Mouse (Mus musculus) ES-Bruce4 (cell line): ENCODE results near the gene Nsd1. TPM values are rescaled to one million over a fixed set of nuclear protein-coding genes. Genes with fewer than 3 reads are reported as not detected.

ENCODE experiments used
- H3K27ac ChIP-seq: 2 replicates; pipeline ENCODE4 v1.5.1; 2012; ENCODE audit warnings: low read length, inconsistent platforms; ENCODE audit not compliant: insufficient read depth
- H3K27me3 ChIP-seq: 2 replicates; pipeline ENCODE4 v1.6.1; 2012; ENCODE audit warnings: mild to moderate bottlenecking, low read length, inconsistent platforms; ENCODE audit not compliant: control insufficient read depth, poor library complexity, insufficient read depth, severe bottlenecking
- H3K36me3 ChIP-seq: 2 replicates; pipeline ENCODE4 v1.6.1; 2012; ENCODE audit warnings: inconsistent platforms, mild to moderate bottlenecking, low read length, moderate library complexity; ENCODE audit not compliant: control insufficient read depth, poor library complexity, insufficient read depth, severe bottlenecking
- H3K4me1 ChIP-seq: one replicate; pipeline ENCODE4 v1.8.1; 2011; ENCODE audit warnings: low read length; ENCODE audit not compliant: control insufficient read depth, insufficient read depth
- H3K4me3 ChIP-seq: 2 replicates; pipeline ENCODE4 v1.5.1; 2011; ENCODE audit warnings: low read depth, mild to moderate bottlenecking, low read length
- H3K9ac ChIP-seq: 2 replicates; pipeline ENCODE4 v1.6.1; 2012; ENCODE audit warnings: low read depth, mild to moderate bottlenecking, inconsistent platforms; ENCODE audit not compliant: poor library complexity, severe bottlenecking
- H3K9me3 ChIP-seq: replicated peaks from 2 replicates; pipeline ENCODE4 v1.6.1; 2012; ENCODE audit warnings: mild to moderate bottlenecking, low read length, inconsistent platforms; ENCODE audit not compliant: control insufficient read depth, poor library complexity, insufficient read depth, severe bottlenecking
- CTCF ChIP-seq: IDR thresholded peaks from one replicate; pipeline ENCODE4 v1.8.1; 2011; ENCODE audit warnings: low read depth, low read length
- EP300 ChIP-seq: IDR thresholded peaks from 2 replicates; pipeline ENCODE4 v1.6.1; 2011; ENCODE audit warnings: low read depth, low read length; ENCODE audit not compliant: insufficient read depth
- POLR2A ChIP-seq: IDR thresholded peaks from one replicate; pipeline ENCODE4 v1.8.1; 2011; ENCODE audit warnings: low read length; ENCODE audit not compliant: insufficient read depth
- polyA plus RNA-seq: library from polyadenylated mRNA; stranded (reverse); fragments of >200 nt; gene quantifications from 2 replicates; pipeline ENCODE4 v1.2.4, GENCODE M21; 2011; ENCODE audit warnings: low read depth; ENCODE audit not compliant: missing spikeins, insufficient read depth, insufficient read length

Nsd1 gene
- polyA plus RNA-seq, 1 experiment, result 162 TPM

DNA sequence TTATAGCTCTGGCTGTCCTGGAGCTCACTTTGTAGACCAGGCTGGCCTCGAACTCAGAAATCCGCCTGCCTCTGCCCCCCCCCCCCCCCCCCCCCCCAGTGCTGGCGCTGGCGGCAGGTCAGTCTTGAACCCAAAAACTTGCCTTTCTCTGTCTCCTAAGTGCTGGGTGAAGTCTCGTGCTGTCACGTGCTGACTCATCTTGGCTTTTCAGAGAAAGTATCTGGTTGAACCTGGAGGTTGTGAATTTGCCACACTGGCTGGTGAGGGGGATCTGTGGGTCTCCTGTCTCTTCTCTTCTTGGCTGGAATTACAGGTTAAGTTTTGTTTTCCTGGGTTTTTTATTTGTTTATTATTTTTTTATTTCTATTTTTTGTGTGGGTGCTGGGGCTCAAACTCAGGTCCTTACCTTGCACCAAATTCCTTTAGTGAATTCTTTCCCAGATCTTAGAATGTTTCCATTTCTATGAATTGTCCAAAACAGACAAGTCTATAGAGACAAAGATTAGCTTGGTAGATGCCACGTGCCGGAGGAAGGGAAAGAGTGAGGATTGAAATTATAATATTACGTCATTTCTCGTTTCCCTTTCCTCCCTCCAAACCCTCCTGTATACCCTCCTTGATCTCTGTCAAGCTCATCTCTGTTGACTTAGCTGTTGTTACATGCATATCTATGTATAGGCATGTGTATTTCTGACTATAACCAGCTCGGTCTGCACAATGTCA is 4.8 kb upstream of the Nsd1 start:
- H3K36me3 ChIP-seq, result no peaks in the 10 kb centered on the region
- TF ChIP-seq EP300 (no peak), CTCF (no peak), POLR2A (no peak)
- no peak overlapping the region for H3K4me3 ChIP-seq
- H3K4me1 ChIP-seq, result peaks cover 14% of the 10 kb centered on the region
- no peaks in the 10 kb centered on the region for H3K9me3 ChIP-seq
- peak overlapping the region; percentile 99 for H3K27ac ChIP-seq
- 0 out of 2 replicates have a peak overlapping the region, but pooled peaks have one; percentile 34 for H3K9ac ChIP-seq
- no peaks in the 10 kb centered on the region for H3K27me3 ChIP-seq

DNA sequence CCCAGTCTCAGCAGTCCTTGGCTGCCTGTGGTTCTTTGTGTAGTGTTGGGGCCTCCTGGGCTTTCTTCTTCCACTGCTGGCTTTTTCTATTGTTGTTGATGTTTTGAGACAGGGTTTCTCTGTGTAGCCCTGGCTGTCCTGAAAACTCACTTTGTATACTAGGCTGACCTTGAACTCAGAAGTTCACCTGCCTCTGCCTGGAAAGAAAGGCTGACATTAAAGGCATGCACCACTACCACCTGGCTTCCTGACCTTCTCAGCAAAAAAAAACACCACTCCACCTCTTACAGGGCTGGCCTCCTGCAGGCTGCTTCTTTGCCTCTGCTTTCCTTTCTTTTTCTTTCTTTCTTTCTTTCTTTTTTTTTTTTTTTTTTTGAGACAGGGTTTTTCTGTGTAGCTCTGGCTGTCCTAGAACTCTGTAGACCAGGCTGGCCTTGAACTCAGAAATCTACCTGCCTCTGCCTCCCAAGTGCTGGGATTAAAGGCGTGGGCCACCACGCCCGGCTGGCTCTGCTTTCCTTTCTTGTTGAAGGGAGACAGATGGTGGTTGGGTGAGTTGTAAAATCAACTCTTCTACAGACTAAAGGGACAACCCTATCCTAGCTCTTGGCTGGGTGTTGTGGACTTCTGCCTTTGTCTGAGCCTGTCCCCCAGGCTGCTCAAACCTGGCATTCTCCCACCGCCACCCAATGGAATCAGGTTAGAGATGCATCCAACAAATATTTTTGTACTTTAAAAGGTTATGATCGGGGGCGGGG is 4.0 kb upstream of the Nsd1 start:
- Histone ChIP-seq H3K27ac (peak overlapping the region; percentile 99), H3K27me3 (no peaks in the 10 kb centered on the region), H3K4me1 (peaks cover 12% of the 10 kb centered on the region), H3K9ac (0 out of 2 replicates have a peak overlapping the region, but pooled peaks have one; percentile 34), H3K36me3 (no peaks in the 10 kb centered on the region), H3K4me3 (no peak overlapping the region), H3K9me3 (no peaks in the 10 kb centered on the region)
- TF ChIP-seq CTCF, result no peak
- no peak for TF ChIP-seq POLR2A
- TF ChIP-seq EP300, result peak; percentile 84; the same call in 1 of the 2 replicates

DNA sequence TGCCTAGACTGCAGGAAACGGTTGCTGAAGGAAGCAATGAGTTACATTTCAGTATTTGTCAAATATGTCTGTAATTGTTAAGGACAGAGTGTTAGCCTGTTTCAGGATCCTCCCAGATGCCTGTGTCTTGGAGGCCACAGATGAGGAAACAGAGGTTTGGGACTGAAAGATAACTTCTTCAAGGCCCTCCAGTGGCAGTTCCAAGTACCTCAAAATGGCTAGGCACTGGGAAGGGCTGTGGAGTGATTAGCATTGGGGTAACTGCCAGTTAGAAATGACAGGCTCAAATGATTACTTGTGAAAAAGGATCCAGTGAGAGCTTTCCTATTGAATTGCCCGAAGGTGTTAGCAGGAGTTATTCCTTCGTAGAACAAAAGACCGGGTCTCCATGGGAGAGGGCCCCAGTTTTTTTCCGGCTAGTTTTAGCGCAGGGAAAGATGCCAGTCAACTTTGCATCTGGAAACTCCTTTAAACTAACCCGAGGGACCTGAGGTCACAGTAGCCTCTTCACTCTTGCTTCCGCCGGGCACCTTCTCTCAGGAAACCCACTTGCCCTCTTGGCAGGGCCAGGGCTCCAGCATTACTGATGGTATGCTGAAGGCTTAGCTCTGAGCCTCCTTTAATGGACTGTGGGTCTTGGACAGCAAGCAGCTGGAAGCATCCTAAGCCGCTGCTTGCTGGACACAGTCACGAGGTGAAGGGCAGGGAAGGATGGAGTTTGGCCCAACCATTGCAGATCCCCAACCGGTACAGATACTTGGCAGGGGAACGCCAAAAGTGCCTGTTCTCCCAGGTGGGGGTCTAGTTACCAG is 539 bp upstream of the Nsd1 start:
- TF ChIP-seq EP300 (no peak), POLR2A (no peak), CTCF (no peak)
- Histone ChIP-seq H3K9me3 (no peaks in the 10 kb centered on the region), H3K4me1 (peaks cover 3% of the 10 kb centered on the region), H3K4me3 (peak overlapping the region; percentile 47), H3K27me3 (no peaks in the 10 kb centered on the region), H3K9ac (peak overlapping the region; percentile 99), H3K36me3 (peaks cover 10% of the 10 kb centered on the region), H3K27ac (peak overlapping the region; percentile 77)

DNA sequence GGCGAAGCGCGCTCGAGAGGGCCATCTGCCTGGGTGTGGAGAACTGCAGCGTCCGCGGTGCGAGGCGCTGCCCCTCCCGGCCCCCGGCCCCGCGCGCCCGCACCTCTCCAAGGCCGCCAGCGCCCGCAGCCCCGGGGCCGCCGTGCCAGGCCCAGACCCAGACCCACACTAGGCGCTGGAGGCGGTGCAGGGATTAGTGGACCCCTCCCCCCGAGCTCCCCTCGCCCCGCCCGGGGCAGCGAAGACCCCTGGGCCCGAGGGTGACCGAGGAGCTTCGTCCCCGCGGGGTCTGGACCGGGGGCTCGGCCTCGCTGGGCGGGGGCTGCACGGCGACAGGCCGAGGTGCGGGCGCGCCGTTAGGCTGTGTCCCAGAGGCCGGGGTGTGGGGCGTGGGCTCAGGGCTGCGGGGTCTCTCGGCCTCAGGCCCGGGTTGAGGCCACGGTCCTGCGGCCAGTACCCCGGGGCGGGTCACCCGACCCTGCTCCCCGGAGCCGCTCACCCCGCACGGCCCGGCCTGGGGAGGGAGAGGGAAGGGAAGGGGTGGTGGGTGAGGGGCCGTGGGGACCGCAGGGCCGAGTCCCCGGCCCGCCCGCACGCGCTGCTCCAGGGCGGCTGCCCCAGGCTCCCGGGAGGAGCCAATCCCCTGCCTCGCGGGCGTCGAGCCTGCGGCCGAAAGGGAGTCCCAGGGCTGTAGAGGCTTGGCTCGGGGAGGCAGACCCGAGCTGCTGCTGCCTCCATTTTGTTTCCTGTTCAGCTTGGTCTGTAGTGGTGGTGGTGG is 800 bp downstream of the Nsd1 start:
- Histone ChIP-seq H3K27ac (peak overlapping the region; percentile 84), H3K4me3 (peak overlapping the region; percentile 70)

DNA sequence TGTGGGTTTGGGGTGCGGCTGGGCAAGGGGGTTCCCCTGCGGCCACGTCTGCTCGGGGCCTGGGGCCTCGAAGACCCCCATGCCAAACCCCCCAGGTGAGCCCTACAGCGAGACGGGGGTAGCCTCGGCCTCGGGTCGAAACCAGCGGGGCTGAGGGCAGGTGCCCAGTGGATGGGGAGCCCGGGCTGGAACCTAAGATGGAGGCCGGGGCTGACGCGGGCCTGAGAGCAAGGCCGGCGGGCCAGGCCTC is 1.3 kb downstream of the Nsd1 start:
- peaks cover 5% of the 10 kb centered on the region for H3K4me1 ChIP-seq
- H3K9ac ChIP-seq, result peak overlapping the region; percentile 99
- peak overlapping the region; percentile 70 for H3K4me3 ChIP-seq
- H3K27ac ChIP-seq, result peak overlapping the region; percentile 84
- no peaks in the 10 kb centered on the region for H3K27me3 ChIP-seq
- TF ChIP-seq CTCF (no peak), POLR2A (no peak), EP300 (no peak)
- H3K36me3 ChIP-seq, result peaks cover 27% of the 10 kb centered on the region
- no peaks in the 10 kb centered on the region for H3K9me3 ChIP-seq

More for the DNA sequence above, 800 bp downstream of the Nsd1 start:
- H3K36me3 ChIP-seq, result peaks cover 24% of the 10 kb centered on the region
- H3K27me3 ChIP-seq, result no peaks in the 10 kb centered on the region
- peaks cover 5% of the 10 kb centered on the region for H3K4me1 ChIP-seq
- TF ChIP-seq CTCF, result no peak
- TF ChIP-seq EP300, result no peak
- TF ChIP-seq POLR2A, result no peak
- H3K9ac ChIP-seq, result peak overlapping the region; percentile 99
- H3K9me3 ChIP-seq, result no peaks in the 10 kb centered on the region
